Mouse (Mus musculus) neural tube, embryonic 12.5 days (tissue): ENCODE data around the gene Wdr46. TPM values are rescaled to one million over a fixed set of nuclear protein-coding genes. Genes with fewer than 3 reads are reported as not detected.

Source experiments
- ATAC-seq: fragments of 200-750 bp; cut with Nextera tagmentation; 2 replicates; pipeline ENCODE4 v1.8.0; 2017; ENCODE audit warnings: low read depth, mild to moderate bottlenecking, moderate TSS enrichment, moderate library complexity; ENCODE audit not compliant: low FRiP score
- H3K27ac ChIP-seq: fragments of 300-500 bp; sonication (generic); 2 replicates; pipeline ENCODE4 v1.5.1; 2016
- H3K27me3 ChIP-seq: fragments of 300-500 bp; sonication (generic); replicated peaks from 2 replicates; pipeline ENCODE4 v1.6.1; 2016; ENCODE audit warnings: mild to moderate bottlenecking
- H3K36me3 ChIP-seq: fragments of 300-500 bp; sonication (generic); 2 replicates; pipeline ENCODE4 v1.6.1; 2016; ENCODE audit warnings: mild to moderate bottlenecking
- H3K4me1 ChIP-seq: fragments of 300-500 bp; sonication (generic); 2 replicates; pipeline ENCODE4 v1.6.1; 2016
- H3K4me2 ChIP-seq: fragments of 300-500 bp; sonication (generic); replicated peaks from 2 replicates; pipeline ENCODE4 v1.6.1; 2016; ENCODE audit warnings: mild to moderate bottlenecking
- H3K4me3 ChIP-seq: fragments of 300-500 bp; sonication (generic); 2 replicates; pipeline ENCODE4 v1.5.1; 2016
- H3K9ac ChIP-seq: fragments of 300-500 bp; sonication (generic); 2 replicates; pipeline ENCODE4 v1.6.1; 2016; ENCODE audit warnings: mild to moderate bottlenecking
- H3K9me3 ChIP-seq: fragments of 300-500 bp; sonication (generic); 2 replicates; pipeline ENCODE4 v1.6.1; 2016; ENCODE audit warnings: mild to moderate bottlenecking
- WGBS: fragments of 180-500 bp; shearing (Covaris S2); methylation state at CpG from one replicate; pipeline ENCODE4 v1.1.7; 2016; 5-methylcytosine and 5-hydroxymethylcytosine counted together
- polyA plus RNA-seq: library from polyadenylated mRNA; unstranded; fragments of >200 nt; fragmentation: Nextera tagmentation; extraction: Ambion mirVana; gene quantifications from 2 replicates; pipeline ENCODE4 v1.2.1, GENCODE M21; 2016

Gene Wdr46
- polyA plus RNA-seq, 1 experiment from 2014 or later, result 39.7 TPM

DNA sequence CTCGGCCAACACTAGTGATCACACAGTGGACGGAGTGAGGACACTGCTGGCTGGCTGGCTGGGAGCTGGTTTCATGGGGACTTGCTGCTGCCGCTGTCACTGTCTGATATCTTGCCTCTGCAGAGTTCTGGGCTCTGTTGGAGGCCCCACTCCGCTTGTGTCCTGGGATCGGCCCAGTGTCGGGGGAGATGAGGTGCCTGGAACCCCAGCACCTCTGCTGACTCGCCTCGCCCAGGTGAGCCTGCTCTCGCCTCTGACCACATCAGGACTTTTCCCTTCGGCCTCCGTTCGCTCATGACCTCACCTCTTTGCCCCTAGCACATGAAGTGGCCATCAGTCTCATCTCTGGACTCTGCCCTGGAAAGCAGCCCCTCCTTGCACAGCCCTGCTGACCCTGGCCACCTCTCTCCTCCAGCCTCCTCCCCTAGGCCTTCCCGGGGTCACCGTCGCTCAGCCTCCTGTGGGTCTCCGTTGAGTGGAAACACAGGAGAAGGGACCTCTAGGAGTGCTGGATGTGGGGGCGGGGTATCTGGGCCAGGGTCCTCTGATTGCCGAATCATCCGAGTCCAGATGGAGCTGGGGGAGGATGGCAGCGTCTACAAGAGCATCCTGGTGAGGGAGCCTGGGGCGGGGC, 4.9 kb upstream of the Wdr46 start:
- WGBS, result 89% methylated on average over 21 of the region's 21 CpGs
- Histone ChIP-seq H3K9me3 (no peaks in the 10 kb centered on the region), H3K4me2 (no peak overlapping the region), H3K36me3 (peaks cover 61% of the 10 kb centered on the region), H3K27ac (no peak overlapping the region), H3K4me1 (peaks cover 23% of the 10 kb centered on the region), H3K4me3 (no peak overlapping the region), H3K27me3 (no peaks in the 10 kb centered on the region; the same call in 1 of the 2 replicates), H3K9ac (0 out of 2 replicates have a peak overlapping the region, but pooled peaks have one; percentile 17)
- ATAC-seq, result no peak

DNA sequence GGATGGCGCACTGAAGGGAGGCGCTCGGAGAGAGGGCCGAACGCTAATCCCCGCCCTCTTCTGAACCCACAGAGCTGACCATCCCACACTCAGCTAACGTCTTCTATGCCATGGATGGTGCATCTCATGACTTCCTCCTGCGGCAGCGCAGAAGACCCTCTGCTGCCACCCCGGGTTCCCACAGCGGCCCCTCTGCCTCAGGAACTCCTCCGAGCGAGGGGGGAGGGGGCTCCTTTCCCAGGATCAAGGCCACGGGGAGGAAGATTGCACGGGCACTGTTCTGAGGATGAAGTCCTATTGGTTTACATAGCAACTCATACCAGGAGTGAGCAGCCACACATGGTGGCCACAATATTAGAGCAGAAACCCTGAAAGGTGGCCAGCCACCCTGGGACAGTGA, 3.5 kb upstream of the Wdr46 start:
- WGBS, result 90% methylated on average over 15 of the region's 15 CpGs
- H3K4me1 ChIP-seq, result peaks cover 27% of the 10 kb centered on the region
- H3K27ac ChIP-seq, result no peak overlapping the region
- ATAC-seq, result no peak
- H3K4me3 ChIP-seq, result no peak overlapping the region
- no peak overlapping the region for H3K9ac ChIP-seq
- H3K9me3 ChIP-seq, result no peaks in the 10 kb centered on the region
- H3K27me3 ChIP-seq, result no peaks in the 10 kb centered on the region
- H3K4me2 ChIP-seq, result no peak overlapping the region
- H3K36me3 ChIP-seq, result peaks cover 59% of the 10 kb centered on the region

DNA sequence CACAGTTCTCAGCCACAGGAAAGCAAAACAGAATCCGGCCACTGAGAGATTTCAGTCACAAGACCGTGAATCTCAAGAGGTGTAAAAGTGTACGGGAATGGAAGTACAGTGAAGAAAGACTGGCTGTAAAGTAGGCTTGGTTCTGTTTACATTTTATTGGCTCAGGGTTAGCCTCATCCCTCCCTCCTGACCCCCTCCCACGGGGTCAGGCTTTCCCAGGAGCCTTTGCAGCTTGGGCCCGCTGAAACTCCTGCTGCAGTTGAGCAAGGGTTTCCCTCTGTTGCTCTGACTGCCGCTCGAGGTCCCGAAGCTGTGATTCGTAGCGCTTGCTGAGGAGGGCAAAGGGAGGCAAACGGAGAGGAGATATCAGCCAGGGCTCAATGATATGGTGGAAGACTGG, 1.7 kb upstream of the Wdr46 start:
- WGBS, result 81% methylated on average over 11 of the region's 11 CpGs
- no peaks in the 10 kb centered on the region for H3K9me3 ChIP-seq
- H3K36me3 ChIP-seq, result peaks cover 51% of the 10 kb centered on the region
- H3K4me2 ChIP-seq, result peak overlapping the region; percentile 99
- H3K27ac ChIP-seq, result no peak overlapping the region
- peak overlapping the region; percentile 5; the same call in 1 of the 2 replicates for H3K4me3 ChIP-seq
- no peak overlapping the region; the same call in 1 of the 2 replicates for H3K9ac ChIP-seq
- no peaks in the 10 kb centered on the region for H3K27me3 ChIP-seq
- no peak for ATAC-seq
- peaks cover 28% of the 10 kb centered on the region for H3K4me1 ChIP-seq

DNA sequence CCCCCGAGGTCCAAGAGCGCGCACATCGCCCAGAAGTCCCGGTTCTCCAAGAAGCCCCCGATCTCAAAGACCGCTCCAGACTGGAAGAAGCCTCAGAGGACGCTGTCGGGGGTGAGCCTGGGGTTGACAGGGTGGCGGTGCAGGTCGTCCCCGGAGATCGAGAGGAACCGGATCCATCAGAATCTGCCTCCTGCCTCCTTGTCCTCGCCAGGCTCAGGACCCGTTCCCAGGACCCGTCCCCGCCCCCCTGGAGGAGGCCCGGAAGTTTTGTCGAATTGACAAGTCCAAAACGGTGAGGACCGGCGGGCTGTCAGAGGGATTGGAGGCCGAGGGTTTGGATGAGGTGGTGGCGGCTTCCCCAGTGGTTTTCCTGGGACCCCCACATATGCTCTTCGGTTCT, 521 bp downstream of the Wdr46 start:
- Histone ChIP-seq H3K4me1 (peaks cover 28% of the 10 kb centered on the region), H3K27ac (no peak overlapping the region), H3K4me3 (peak overlapping the region; percentile 89), H3K9me3 (no peaks in the 10 kb centered on the region), H3K4me2 (peak overlapping the region; percentile 99), H3K36me3 (peaks cover 48% of the 10 kb centered on the region), H3K27me3 (no peaks in the 10 kb centered on the region), H3K9ac (peak overlapping the region; percentile 76)
- 4% methylated on average over 26 of the region's 26 CpGs for WGBS
- no peak for ATAC-seq

DNA sequence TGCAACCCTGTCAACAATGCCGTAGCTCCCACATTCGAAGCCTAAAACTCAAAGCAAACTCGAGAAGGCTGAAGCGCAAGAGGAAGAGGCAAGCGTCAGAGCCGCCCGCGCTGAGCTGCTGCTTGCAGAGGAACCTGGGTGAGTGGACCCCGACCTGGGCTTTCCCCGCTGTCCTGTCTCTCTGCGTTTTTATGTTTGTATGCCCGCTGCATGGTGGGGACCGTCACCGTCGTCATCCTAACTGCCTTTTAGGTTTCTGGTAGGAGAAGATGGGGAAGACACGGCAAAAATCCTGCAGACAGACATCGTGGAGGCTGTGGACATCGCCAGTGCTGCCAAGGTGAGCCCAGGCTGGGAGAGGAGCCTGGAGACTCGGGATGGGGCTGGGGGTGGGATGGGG, 921 bp downstream of the Wdr46 start:
- peak overlapping the region; percentile 89 for H3K4me3 ChIP-seq
- H3K36me3 ChIP-seq, result peaks cover 51% of the 10 kb centered on the region
- no peak for ATAC-seq
- H3K9me3 ChIP-seq, result no peaks in the 10 kb centered on the region
- peak overlapping the region; percentile 76 for H3K9ac ChIP-seq
- 56% methylated on average over 19 of the region's 19 CpGs for WGBS
- H3K27me3 ChIP-seq, result no peaks in the 10 kb centered on the region
- no peak overlapping the region for H3K27ac ChIP-seq
- peak overlapping the region; percentile 99 for H3K4me2 ChIP-seq
- H3K4me1 ChIP-seq, result peaks cover 28% of the 10 kb centered on the region

DNA sequence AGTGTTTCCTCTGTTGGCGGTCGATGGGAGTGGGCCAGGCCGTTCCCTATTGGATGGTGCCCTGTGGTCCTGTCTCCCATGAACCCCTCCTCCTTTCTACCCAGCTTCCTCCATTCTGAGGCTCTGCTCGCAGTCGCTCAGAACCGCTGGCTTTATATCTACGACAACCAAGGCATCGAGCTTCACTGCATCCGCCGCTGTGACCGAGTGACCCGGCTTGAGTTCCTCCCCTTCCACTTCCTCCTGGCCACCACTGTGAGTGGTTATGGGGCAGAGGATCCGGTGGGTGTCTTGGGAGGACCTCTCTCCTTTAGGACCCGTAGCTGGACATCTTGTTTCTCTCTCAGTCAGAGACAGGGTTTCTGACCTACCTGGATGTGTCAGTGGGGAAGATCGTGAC, 3.0 kb downstream of the Wdr46 start:
- WGBS, result 95% methylated on average over 15 of the region's 15 CpGs
- H3K4me3 ChIP-seq, result no peak overlapping the region
- H3K9ac ChIP-seq, result no peak overlapping the region
- peaks cover 28% of the 10 kb centered on the region for H3K4me1 ChIP-seq
- no peak overlapping the region for H3K4me2 ChIP-seq
- no peak overlapping the region for H3K27ac ChIP-seq
- H3K27me3 ChIP-seq, result no peaks in the 10 kb centered on the region
- ATAC-seq, result no peak
- peaks cover 54% of the 10 kb centered on the region for H3K36me3 ChIP-seq
- H3K9me3 ChIP-seq, result no peaks in the 10 kb centered on the region

DNA sequence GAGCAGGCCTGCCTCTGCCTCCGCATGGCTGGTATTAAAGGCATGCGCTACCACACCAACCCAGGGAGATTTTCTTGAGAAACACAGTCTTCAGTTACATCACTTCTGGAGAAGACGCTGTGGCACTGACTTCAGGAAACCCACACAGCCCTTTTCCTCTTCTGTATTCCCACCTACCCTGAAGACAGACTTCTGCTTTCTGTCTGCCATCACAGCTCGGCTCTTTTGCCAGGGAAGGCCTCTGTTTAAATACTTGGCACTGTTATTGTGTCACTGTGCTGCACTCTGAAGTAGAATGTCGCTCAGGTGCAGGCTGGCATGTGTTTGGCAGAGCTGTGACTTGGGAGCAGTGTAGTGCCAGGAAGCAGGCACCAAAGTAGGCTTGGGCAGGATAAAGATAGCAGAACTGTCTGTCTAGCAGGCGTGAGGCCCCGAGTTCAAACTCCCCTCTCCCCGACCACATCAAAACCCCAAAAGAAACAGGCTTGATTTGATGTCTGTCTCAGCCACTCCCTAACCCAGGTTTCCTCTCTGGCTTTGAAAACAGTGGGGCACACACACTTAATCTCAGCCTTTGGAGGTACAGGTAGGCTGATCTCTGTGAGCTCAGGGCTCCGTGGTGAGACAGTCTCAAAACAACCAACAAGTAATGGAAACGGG, 7.1 kb downstream of the Wdr46 start:
- Histone ChIP-seq H3K27me3 (no peaks in the 10 kb centered on the region), H3K4me2 (no peak overlapping the region), H3K4me1 (peaks cover 29% of the 10 kb centered on the region), H3K4me3 (no peak overlapping the region), H3K27ac (no peak overlapping the region), H3K9me3 (no peaks in the 10 kb centered on the region), H3K36me3 (peaks cover 78% of the 10 kb centered on the region), H3K9ac (no peak overlapping the region)
- WGBS, result 92% methylated on average over 10 of the region's 10 CpGs
- no peak for ATAC-seq

DNA sequence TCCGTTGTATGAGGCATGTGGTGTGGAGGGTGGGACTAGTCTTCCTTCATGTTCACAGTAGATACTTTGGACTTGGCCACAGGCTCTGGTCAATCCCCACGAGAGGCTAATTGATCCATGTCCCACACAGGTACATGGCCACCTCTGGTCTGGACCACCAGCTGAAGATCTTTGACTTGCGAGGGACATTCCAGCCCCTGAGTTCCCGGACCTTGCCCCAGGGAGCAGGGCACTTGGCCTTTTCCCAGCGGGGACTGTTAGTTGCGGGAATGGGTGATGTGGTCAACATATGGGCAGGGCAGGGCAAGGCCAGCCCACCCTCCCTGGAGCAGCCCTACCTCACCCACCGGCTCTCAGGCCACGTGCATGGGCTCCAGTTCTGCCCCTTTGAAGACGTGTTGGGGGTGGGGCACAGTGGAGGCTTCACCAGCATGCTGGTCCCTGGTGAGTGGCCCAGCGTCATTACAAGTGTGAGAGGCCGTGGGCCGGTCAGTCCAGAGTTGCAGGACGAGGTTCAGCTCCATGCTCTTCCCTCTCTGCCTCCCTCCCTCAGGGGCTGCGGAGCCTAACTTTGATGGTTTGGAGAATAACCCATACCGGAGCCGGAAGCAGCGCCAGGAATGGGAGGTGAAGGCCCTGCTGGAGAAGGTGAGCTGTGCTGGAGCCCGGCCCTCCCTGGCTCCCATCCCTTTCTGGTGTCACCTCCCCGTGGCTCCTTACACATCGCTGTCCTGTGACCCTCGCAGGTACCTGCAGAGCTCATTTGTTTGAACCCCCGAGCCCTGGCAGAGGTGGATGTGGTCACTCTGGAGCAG, 7.8 kb downstream of the Wdr46 start:
- H3K9ac ChIP-seq, result no peak overlapping the region
- no peaks in the 10 kb centered on the region for H3K27me3 ChIP-seq
- H3K4me2 ChIP-seq, result no peak overlapping the region
- H3K27ac ChIP-seq, result no peak overlapping the region
- ATAC-seq, result no peak
- H3K36me3 ChIP-seq, result peaks cover 79% of the 10 kb centered on the region
- 85% methylated on average over 22 of the region's 22 CpGs for WGBS
- H3K4me1 ChIP-seq, result peaks cover 37% of the 10 kb centered on the region
- H3K4me3 ChIP-seq, result no peak overlapping the region
- no peaks in the 10 kb centered on the region for H3K9me3 ChIP-seq

DNA sequence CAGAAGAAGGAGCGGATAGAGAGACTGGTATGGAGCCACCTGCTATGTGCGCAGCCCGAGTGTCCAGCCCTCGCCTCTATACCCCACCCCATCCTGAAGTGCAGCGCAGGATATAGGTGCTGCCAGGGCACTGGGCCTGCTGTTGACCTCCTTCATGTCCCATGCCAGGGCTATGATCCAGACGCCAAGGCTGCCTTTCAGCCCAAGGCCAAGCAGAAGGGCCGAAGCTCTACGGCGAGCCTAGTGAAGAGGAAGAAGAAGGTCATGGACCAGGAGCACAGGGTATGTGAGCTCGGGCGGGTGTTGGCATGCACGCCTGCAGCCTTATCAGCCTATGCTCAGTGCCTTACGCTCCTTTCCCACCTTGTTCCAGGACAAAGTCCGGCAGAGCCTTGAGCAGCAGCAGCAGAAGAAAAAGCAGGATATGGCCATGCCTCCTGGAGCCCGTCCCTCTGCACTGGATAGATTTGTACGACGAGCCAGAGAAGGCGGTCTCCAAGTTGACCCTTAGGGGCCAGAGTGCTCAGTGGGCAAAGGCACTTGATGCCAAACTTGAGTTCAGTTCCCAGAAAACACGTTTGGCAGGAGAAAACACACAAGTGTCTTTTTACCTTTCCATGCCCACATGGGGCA, 8.6 kb downstream of the Wdr46 start:
- Histone ChIP-seq H3K9ac (no peak overlapping the region), H3K9me3 (no peaks in the 10 kb centered on the region), H3K27ac (no peak overlapping the region), H3K27me3 (no peaks in the 10 kb centered on the region), H3K4me1 (peaks cover 44% of the 10 kb centered on the region), H3K4me3 (no peak overlapping the region), H3K36me3 (peaks cover 78% of the 10 kb centered on the region), H3K4me2 (no peak overlapping the region)
- 92% methylated on average over 19 of the region's 19 CpGs for WGBS
- no peak for ATAC-seq

DNA sequence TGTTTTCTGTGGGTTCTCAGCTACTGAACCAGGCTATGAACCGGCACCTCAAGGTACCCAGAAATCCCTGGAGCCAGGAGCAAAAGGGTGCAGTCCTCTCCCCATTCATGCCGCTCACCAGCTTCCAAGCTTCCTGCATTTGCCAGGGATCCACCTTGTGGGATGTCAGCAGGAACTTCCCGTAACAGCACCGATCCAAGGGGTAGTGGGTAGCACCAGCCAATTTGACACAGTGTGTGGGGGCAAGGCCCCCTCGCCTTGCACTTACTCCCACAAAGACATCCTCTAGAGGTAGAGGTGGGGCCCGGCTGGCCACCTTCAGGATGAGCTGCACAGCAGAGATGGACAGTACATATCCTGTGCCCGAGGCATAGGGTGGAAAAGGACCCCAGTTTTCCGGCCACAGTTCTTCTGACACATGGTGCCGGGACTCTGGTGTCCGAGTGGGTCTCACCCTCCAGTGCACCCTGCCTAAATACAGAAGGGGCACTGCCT, 9.7 kb downstream of the Wdr46 start:
- Histone ChIP-seq H3K4me3 (peak overlapping the region; percentile 41), H3K9me3 (no peaks in the 10 kb centered on the region), H3K27me3 (no peaks in the 10 kb centered on the region), H3K27ac (0 out of 2 replicates have a peak overlapping the region, but pooled peaks have one; percentile 75), H3K4me2 (peak overlapping the region; percentile 88), H3K9ac (peak overlapping the region; percentile 60), H3K36me3 (peaks cover 74% of the 10 kb centered on the region), H3K4me1 (peaks cover 52% of the 10 kb centered on the region)
- no peak for ATAC-seq
- 71% methylated on average over 10 of the region's 10 CpGs for WGBS

DNA sequence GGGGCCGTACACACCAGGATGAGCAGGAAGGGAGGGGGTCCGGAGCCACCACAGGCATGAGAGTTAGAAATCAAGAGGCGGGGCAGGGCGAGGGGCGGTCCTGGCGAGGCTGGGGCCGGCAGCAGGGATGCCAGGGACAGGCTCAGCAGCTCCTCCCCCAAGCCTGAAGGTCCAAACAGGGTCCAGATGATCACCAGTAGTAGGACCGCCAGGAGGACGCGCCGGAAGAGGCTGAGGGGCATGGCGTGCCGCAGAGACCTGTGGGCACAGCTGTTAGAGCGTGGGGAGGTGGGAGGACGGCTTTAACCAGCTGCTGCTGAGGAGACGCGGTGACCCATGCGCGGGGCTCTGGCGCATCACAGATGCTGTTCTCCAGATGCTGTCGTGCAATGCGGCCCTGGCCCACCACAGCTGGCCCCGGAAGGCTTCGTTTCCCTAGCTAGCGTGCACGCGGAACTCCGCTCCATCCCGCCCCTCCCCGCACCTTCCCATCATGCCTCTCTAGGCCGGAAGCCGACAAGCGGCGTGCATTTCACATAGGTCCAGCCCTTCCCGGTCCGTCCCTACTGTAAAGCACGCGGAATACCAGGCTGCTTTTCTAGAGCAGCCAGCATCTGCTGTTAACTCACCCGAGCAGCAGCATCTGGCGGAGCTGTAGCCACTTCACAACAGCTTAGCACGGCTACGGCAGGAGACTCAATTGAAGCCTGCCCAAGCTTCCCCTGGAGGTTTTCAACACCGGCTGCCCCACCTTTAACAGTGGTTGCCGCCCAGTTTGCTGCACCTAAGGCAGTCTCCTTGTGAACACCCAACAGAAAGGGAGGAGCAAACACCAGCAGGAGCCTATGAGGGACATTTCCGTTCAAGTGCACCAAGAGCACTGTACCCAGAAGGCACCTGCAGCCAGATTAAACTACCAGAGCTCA, 10.8 kb downstream of the Wdr46 start, which contains the start of gene B3galt4:
B3galt4 (minus strand) TSS at position 468 of the 926 bp plus-strand sequence.
- H3K9ac ChIP-seq, result peak within 1 kb of the TSS; percentile 60
- peak; percentile 61 for ATAC-seq
- H3K4me2 ChIP-seq, result peak within 1 kb of the TSS; percentile 88
- H3K4me3 ChIP-seq, result peak within 1 kb of the TSS; percentile 41
- 1% methylated on average over 45 of the region's 45 CpGs for WGBS
- no peaks in the 10 kb centered on the region for H3K27me3 ChIP-seq
- H3K9me3 ChIP-seq, result no peaks in the 10 kb centered on the region
- peak within 1 kb of the TSS; percentile 75 for H3K27ac ChIP-seq
- peaks cover 64% of the 10 kb centered on the region for H3K36me3 ChIP-seq
- peaks cover 52% of the 10 kb centered on the region for H3K4me1 ChIP-seq
